Mouse (Mus musculus) kidney, adult 2 months (tissue): ENCODE measurements around the gene Ccnd2.

Source experiments
- CTCF ChIP-seq: fragments of 200-500 bp; conservative IDR thresholded peaks from 2 replicates; pipeline ENCODE4 v1.5.1; 2011; ENCODE audit warnings: low read depth, mild to moderate bottlenecking, control low read depth, low read length, moderate library complexity, mixed read lengths; ENCODE audit not compliant: insufficient read depth, insufficient read length
- POLR2A ChIP-seq: fragments of 200-500 bp; IDR thresholded peaks from one replicate; pipeline ENCODE4 v1.6.1; 2011; ENCODE audit warnings: low read depth, low read length, control low read depth

- TF ChIP-seq CTCF (peak; percentile 66), POLR2A (no peak)
Measured at GRCm38 (mm10) chr6:127122221-127122806, 29.7 kb downstream of the Ccnd2 start.
